Mouse (Mus musculus) left cerebral cortex, adult 2 months (tissue): ENCODE data around the gene Nol4l. TPM values are rescaled to one million over a fixed set of nuclear protein-coding genes. Genes with fewer than 3 reads are reported as not detected.

Experiments
- DNase-seq, 2 experiments: peaks; one replicate each; pipeline ENCODE4 v3.0.0; 2021 to 2022; ENCODE audit warnings: low spot score in 2 of 2, mixed read lengths in 1 of 2; ENCODE audit errors: extremely low spot score in 1 of 2
- H3K27ac ChIP-seq: fragments of 200-600 bp; 2 replicates; pipeline ENCODE4 v1.8.1; 2022
- H3K4me3 ChIP-seq: fragments of 200-600 bp; 2 replicates; pipeline ENCODE4 v1.8.1; 2022
- CTCF ChIP-seq: fragments of 200-600 bp; IDR thresholded peaks from 2 replicates; pipeline ENCODE4 v1.8.1; 2022; ENCODE audit warnings: antibody characterized with exemption, mild to moderate bottlenecking, moderate library complexity
- intact Hi-C: fragments of 180-260 bp; cut with DNase I; formaldehyde crosslinking; loops from one replicate; pipeline ENCODE4 v1.15.1; 2025
- long read RNA-seq, 2 experiments: library from polyadenylated mRNA; stranded (forward); transcript quantifications; one replicate each; pipeline ENCODE4 v2.0.0; 2021; ENCODE audit warnings: borderline mapping rate in 2 of 2
- total RNA-seq, 2 experiments: library from RNA; stranded (reverse); gene quantifications; 2 replicates each; pipeline ENCODE4 v1.2.3; 2021

Gene Nol4l
- total RNA-seq: 10 to 100 TPM; 45.0 to 51.3 TPM
- long read RNA-seq, experiment 1, full-length matches to known transcripts: 12 of 34 reads
- long read RNA-seq, experiment 1, partial matches to known transcripts: 5 of 34 reads
- long read RNA-seq, experiment 1, other reads (novel, unspliced or antisense): 17 of 34 reads
- long read RNA-seq, experiment 2, full-length matches to known transcripts: 14 of 53 reads
- long read RNA-seq, experiment 2, partial matches to known transcripts: 13 of 53 reads
- long read RNA-seq, experiment 2, other reads (novel, unspliced or antisense): 26 of 53 reads

DNA sequence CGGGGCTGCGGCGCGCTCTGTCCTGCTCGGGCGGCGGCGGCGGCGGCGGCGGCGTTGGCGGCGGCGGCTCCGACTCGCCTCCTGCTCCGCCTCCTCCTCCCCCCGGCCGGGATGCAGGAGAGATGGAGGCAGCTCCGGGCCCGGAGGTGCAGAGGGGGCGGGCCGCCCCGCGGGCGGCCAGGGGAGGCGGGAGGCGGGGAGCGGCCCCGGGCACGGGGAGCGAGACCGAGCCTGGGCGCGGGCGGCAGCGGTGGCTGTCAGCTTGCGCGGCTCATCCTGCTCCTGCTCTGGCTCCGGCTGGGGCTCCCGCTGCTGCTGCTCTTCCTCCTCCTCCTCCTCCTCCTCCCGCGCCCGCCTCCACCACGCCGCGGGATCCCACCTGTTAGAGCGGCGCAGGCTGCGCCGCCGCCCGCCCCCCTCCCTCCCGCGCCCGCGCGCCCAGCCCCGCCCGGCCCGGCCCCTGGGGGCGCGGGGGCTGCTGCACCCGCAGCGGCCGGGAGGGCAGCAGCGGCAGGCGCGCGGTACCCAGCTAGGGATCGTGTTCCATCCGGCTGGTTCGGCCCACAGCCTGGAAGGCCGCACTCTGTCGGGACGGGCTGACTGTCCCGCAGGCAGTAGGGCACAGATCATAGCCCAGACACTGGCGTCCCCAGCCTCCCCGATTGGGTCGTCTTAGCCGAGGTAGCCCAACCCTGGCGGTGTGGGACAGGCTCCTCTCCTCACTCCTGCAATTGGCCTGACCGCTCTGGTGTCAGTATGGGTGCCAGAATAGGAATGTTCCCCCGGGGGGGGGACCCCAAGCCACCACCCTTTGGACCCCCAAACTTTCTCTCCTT lies at the start of gene Nol4l:
TSS of gene Nol4l (minus strand) at position 41 of the 836 bp plus-strand sequence.
- intact Hi-C loops: loop anchor here (2.0 to 5.0 kb wide), 3 partner anchors 29 to 57 kb away; partner anchors contain the start of gene 4930404H24Rik
- H3K27ac ChIP-seq: peak within 1 kb of the TSS; percentile 93
- DNase-seq: peak; percentile 48 to 52
- no peak for TF ChIP-seq CTCF
- peak within 1 kb of the TSS; percentile 83 for H3K4me3 ChIP-seq

DNA sequence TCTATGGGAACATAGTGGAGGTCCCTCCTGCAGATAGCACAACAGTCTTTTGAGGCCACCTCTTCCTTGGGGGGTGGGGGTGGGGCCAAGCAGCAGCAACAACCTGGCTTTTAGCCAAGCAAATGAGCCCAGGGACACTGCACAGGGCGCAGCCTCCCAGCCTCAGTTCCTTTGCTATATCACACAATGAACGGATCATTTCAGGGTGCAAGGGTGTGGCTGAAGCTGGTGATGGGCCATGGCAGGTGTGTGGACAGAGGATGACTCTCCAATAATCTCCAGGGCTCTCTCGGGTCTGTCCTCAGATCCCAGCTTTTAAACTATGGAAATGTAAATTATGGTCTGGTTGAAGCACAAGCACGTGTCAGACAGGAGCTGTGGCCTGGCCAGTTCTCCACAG lies 47.4 kb upstream of the Nol4l start:
- no peak for DNase-seq
- no peak for TF ChIP-seq CTCF
- intact Hi-C loops: no loop called here
- H3K4me3 ChIP-seq: no peak overlapping the region
- H3K27ac ChIP-seq: no peak overlapping the region

DNA sequence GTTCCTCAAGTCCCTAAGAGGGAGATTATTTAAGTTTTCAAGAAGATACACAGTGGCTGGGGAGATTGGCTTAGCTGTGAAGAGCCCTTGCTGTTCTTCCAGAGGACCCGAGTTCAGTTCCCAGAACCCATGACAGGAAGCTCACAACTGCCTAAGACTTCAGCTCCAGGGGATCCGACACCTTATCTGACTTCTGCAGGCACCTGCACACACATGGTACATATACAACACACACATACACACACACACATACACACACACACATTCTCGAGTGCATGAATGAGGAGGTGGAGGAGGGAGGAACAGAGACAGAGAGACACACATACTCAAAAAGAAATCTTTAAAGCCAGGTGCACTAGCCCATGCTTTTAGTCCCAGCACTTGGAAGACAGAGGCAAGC lies 46.4 kb upstream of the Nol4l start:
- intact Hi-C loops: no loop called here

DNA sequence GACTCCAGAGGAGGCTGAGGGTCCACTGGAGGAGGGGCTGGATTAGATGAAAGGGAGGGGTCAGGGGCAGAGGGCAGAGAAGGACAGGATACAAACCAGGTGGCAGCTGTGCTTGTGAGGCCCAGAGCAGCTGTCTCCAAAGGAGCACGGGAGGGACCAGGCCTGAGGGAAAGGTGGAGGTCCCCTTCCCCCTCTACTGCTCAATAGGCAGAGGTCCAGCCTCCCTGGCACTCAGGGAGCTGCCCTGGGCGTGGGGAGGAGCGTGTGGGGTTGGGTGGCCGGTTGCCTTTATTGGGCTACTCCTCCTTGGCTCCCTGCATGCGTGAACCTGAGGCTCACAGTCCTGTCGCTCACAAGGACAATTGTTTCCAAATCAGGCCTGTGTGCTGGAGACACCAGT lies 45.8 kb upstream of the Nol4l start:
- DNase-seq: no peak
- no peak for TF ChIP-seq CTCF
- Histone ChIP-seq H3K27ac (no peak overlapping the region), H3K4me3 (no peak overlapping the region)
- intact Hi-C loops: no loop called here

More for the DNA sequence above, 46.4 kb upstream of the Nol4l start:
- Histone ChIP-seq H3K4me3 (no peak overlapping the region), H3K27ac (no peak overlapping the region)
- TF ChIP-seq CTCF: no peak
- DNase-seq: no peak

DNA sequence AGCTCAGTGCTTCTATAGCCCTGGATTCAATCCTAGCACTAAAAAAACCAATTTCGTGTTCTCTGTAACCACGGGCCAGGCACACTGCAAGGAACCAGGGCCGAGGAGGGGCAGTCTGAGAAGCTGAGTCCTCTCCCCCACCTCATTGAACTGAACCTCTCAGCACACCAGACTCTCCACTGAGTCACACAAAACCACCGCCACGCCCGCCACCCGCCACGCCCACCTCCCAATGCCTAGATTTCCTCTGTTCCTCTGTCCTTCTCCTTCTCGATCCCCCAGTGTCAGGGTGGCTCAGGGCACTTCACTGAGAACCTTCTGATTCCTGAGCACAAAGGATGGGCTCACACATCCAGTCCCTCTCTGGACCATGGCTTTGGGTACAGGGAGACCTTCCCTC lies 43.3 kb upstream of the Nol4l start:
- H3K27ac ChIP-seq: no peak overlapping the region
- H3K4me3 ChIP-seq: no peak overlapping the region
- no peak for DNase-seq
- intact Hi-C loops: no loop called here
- TF ChIP-seq CTCF: no peak

DNA sequence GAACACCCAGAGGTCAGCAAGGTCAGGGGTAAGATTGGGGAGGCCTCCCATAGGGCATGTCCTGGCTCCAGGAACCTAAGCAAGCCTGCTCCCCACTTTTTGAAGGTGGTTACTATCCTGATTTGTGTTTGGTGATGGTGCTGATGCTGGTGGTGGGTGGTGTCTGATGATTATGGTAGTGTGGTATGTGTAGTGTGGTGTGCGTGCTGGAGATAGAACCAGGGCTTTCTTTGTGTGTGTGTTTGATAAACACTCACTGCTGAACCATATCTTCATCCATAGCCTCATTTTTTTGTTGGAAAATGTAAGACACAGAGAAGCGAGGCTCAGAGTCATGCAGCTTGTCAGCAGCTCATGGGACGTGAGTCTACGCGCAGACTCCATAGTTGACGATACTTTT lies 38.8 kb upstream of the Nol4l start:
- intact Hi-C loops: no loop called here
- Histone ChIP-seq H3K27ac (no peak overlapping the region), H3K4me3 (no peak overlapping the region)
- no peak for TF ChIP-seq CTCF
- no peak for DNase-seq

DNA sequence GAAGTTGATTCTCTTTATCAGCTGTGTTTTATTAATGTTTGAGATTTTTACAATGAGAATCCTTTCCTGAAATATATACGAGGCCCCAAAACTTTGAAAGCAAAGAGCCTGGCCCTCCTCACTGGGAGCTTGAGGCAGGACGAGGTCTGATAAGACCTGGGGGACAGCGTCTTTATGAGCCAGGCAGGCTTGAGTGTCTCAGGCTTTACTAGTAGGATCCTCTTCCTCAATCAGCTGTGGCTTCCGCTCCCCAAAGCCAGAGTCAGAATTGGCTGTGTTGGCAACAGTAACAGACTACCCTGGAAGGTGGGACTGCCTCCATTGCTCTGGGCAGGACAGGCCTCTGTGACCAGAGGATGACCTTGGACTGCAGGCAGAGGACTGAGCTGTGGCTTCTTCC lies 38.2 kb upstream of the Nol4l start:
- no peak for TF ChIP-seq CTCF
- intact Hi-C loops: no loop called here
- no peak overlapping the region for H3K4me3 ChIP-seq
- no peak for DNase-seq
- no peak overlapping the region for H3K27ac ChIP-seq

DNA sequence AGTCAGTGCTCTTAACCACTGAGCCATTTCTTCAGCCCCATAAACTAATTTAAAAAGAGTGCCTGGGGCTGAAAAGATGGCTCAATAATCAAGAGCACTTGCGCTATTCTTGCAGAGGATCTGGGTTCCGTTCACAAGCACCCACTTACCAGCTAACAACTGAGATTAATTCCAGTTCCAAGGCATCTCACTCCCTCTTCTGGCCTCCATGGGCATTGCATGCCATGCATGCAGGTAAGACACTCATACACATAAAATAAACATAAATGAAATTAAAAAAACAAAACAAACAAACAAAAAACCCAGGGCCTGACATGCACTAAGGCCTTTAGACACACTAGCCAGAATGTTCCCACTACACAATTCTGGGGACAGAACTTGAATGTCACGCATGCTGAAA lies 34.6 kb upstream of the Nol4l start:
- intact Hi-C loops: no loop called here
- Histone ChIP-seq H3K27ac (no peak overlapping the region), H3K4me3 (no peak overlapping the region)
- TF ChIP-seq CTCF: peak; percentile 45
- no peak for DNase-seq

DNA sequence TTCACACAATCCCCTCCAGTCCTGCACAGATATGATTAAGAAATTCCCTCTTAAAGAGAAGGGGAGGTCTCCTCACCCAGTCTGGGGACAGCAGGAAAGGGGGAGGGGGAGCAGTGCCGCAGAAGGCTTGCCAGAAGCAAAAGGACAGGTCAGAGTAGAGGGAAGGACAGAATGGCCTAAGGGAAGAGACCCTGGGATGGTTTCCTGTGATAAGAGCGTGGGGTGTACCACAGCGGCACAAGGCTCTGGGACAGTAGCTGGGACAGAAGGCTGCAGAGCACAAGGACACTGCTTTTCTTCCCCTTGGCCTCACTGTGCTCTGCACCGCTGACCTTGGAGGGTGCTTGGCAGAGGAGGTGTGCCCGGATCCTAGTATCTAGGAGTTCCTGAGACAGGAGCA lies 31.8 kb upstream of the Nol4l start:
- no peak overlapping the region for H3K27ac ChIP-seq
- intact Hi-C loops: no loop called here
- H3K4me3 ChIP-seq: no peak overlapping the region

DNA sequence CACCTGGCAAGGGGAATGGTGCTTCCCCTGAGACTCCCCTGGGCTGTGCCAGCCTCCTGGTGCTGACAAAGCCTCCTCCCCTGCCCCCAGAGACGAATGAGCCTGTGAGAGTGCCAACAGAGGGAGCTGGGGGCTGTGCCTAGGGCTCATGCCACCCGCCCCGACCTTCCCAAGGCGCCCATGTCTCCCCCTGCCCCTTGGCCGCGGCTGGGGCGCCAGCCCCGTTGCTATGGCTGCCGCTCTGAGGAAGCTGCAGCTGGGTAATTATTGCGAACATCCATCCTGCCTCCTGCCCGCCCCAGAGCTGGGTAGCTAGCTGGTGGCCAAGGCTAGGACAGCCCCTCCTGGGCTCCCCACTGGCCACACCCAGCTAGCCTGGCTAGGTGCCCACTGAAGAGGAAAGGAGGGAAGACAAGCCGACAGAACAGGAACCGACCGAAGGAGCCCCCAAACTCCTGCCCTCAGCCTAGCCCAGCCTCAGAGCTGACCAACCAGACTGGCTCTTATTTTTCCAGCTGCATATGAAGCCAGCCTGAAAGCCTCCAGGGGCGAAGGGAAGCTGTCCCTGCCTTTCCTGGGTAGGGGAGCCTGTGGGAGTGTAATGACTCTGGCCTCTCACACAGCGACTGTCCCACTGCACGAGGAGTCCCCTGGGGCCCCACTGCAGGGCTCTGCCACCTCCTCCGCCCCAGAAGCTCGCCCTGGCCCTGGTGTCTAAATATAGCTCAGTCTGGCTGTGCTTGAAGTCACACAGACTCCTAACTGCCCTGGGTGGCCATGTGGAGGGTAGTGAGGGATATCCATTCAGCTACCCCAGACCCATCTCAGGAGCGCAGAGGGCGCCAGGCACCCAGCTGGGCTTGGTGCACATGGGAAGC lies 31.1 kb upstream of the Nol4l start:
- Histone ChIP-seq H3K4me3 (peak overlapping the region; percentile 34), H3K27ac (peak overlapping the region; percentile 19; the same call in 1 of the 2 replicates)
- TF ChIP-seq CTCF: no peak
- intact Hi-C loops: no loop called here
- DNase-seq: no peak

More for the DNA sequence above, 31.8 kb upstream of the Nol4l start:
- DNase-seq: no peak
- no peak for TF ChIP-seq CTCF

DNA sequence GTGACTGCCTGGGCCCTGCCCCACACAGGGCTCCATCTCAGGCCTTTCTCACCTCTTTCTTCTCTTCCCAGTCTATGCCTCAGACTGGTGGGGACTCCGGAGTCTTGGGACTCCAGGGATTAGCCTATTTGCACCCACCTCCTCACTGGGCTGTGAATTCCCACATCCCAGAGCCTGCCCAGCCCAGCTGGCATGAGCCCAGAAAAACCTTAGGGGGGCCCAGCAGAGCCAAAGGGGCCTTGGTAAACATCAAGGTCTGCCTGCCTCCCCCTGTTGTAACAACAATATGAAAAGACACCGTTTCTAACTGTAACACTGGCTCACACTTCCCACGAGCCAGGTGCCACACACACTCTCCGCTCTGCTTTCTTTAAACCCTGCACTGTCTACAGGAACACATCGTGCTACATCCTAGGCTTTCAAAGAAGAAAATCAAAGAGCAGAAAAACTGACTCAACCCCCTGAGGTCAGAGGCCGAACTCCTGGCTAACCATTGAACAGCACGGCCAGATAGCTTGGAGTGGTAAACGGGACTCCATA lies 29.9 kb upstream of the Nol4l start:
- no peak for TF ChIP-seq CTCF
- intact Hi-C loops: loop anchor here (2.0 kb wide), 1 partner anchor 29 kb away; no protein-coding TSS in a partner anchor
- DNase-seq: no peak
- Histone ChIP-seq H3K4me3 (no peak overlapping the region), H3K27ac (no peak overlapping the region)
